ENCODE assay signal across 8 mouse cellular contexts in genomic region chr5:65505786-65506185, GRCm38 (mm10). TPM values are rescaled to one million over a fixed set of nuclear protein-coding genes. Genes with fewer than 3 reads are reported as not detected.
DNase-seq lines count a peak whose midpoint lies in the region; ATAC-seq lines count a peak whose summit lies in the region.

No protein-coding gene starts in this region.

- 15% methylated on average over 8 of the region's 8 CpGs for WGBS in midbrain, embryonic 14.5 days

- H3K9me3 ChIP-seq in midbrain, embryonic 14.5 days (ENCODE audit: control insufficient read depth, low read length): no peaks in the 10 kb centered on the region

- H3K9ac ChIP-seq in midbrain, embryonic 14.5 days (replicated peaks; ENCODE audit: low read length): no peak overlapping the region

- DNase-seq in adrenal gland, postnatal 10 days: peak; percentile 61
- no peak for DNase-seq in adrenal gland, postnatal 4 days (ENCODE audit: low spot score in 2 of 2)
- peak; percentile 24 for DNase-seq in urinary bladder, postnatal 14 days (ENCODE audit: low spot score)
- DNase-seq in urinary bladder, adult 2 months (ENCODE audit: low spot score): no peak
- peak; percentile 35 to 50 for DNase-seq in kidney, postnatal 25 days
- peak; percentile 27 for DNase-seq in midbrain, embryonic 14.5 days
- no peak for DNase-seq in left cerebral cortex, adult 8-10 months (ENCODE audit: low spot score in 2 of 2)
- DNase-seq in cerebellum, adult 11 months: no peak

- ATAC-seq in midbrain, embryonic 14.5 days (ENCODE audit: low FRiP score, low TSS enrichment): no peak

- H3K4me1 ChIP-seq in midbrain, embryonic 14.5 days (ENCODE audit: control insufficient read depth, insufficient read depth, low read length): no peaks in the 10 kb centered on the region

- H3K4me3 ChIP-seq in midbrain, embryonic 14.5 days (replicated peaks; ENCODE audit: low read depth, low read length): no peak overlapping the region

- H3K4me2 ChIP-seq in midbrain, embryonic 14.5 days (ENCODE audit: low read length): no peak overlapping the region

- H3K27ac ChIP-seq in midbrain, embryonic 14.5 days (replicated peaks; ENCODE audit: low read depth, low read length): no peak overlapping the region

- no peaks in the 10 kb centered on the region for H3K27me3 ChIP-seq in midbrain, embryonic 14.5 days (ENCODE audit: control insufficient read depth, insufficient read depth, low read length)

- no peaks in the 10 kb centered on the region for H3K36me3 ChIP-seq in midbrain, embryonic 14.5 days (ENCODE audit: control insufficient read depth, insufficient read depth, low read length)

RNA-seq across cellular contexts. Expression of gene Gm43552, which starts 13.2 kb away (rescaled TPM):
- total RNA-seq in adrenal gland, postnatal 10 days (2021): not detected
- not detected for total RNA-seq in adrenal gland, postnatal 4 days (2021)
- 0.34 TPM in 1 of 2 replicates, not detected in the other for polyA plus RNA-seq in urinary bladder, adult 2 months (2012; rRNA removed)
- polyA plus RNA-seq in midbrain, embryonic 14.5 days (2014; fragmentation: Nextera tagmentation; extraction: Ambion mirVana): 3.0 TPM in 1 of 2 replicates, not detected in the other
- 1 to 10 TPM in 1 of 4 experiments, not detected in 3; 4.7 TPM for total RNA-seq in left cerebral cortex, adult 8-10 months (2022)

RNA-seq across cellular contexts. Expression of gene Smim14, which starts 31.2 kb away (rescaled TPM):
- 100 to 1,000 TPM; 115 to 117 TPM for total RNA-seq in adrenal gland, postnatal 10 days (2021)
- 100 to 1,000 TPM; 115 to 117 TPM for total RNA-seq in adrenal gland, postnatal 4 days (2021)
- polyA plus RNA-seq in urinary bladder, adult 2 months (2012; rRNA removed): 259 and 310 TPM in 2 replicates
- polyA plus RNA-seq in midbrain, embryonic 14.5 days (2014; fragmentation: Nextera tagmentation; extraction: Ambion mirVana): 196 and 212 TPM in 2 replicates
- total RNA-seq in left cerebral cortex, adult 8-10 months (2022): 100 to 1,000 TPM; 149 to 180 (median 174) TPM

RNA-seq across cellular contexts. Expression of gene Ube2k, which starts 31.2 kb away (rescaled TPM):
- 10 to 100 TPM; 91.1 to 92.7 TPM for total RNA-seq in adrenal gland, postnatal 10 days (2021)
- total RNA-seq in adrenal gland, postnatal 4 days (2021): 10 to 100 TPM; 84.9 to 85.8 TPM
- polyA plus RNA-seq in urinary bladder, adult 2 months (2012; rRNA removed): 72.3 and 74.4 TPM in 2 replicates
- polyA plus RNA-seq in midbrain, embryonic 14.5 days (2014; fragmentation: Nextera tagmentation; extraction: Ambion mirVana): 155 and 182 TPM in 2 replicates
- total RNA-seq in left cerebral cortex, adult 8-10 months (2022): 100 to 1,000 TPM; 105 to 127 (median 115) TPM

Comparison
In these comparisons a context has a peak if more than half of its experiments do, and no peak if none do; other contexts are left out.
1. DNase-seq: peak in adrenal gland, postnatal 10 days (single experiment), urinary bladder, postnatal 14 days (single experiment), kidney, postnatal 25 days (2 of 2) and midbrain, embryonic 14.5 days (single experiment); none in adrenal gland, postnatal 4 days (0 of 2), urinary bladder, adult 2 months (single experiment), left cerebral cortex, adult 8-10 months (0 of 2) and cerebellum, adult 11 months (single experiment).